Mouse (Mus musculus) cerebellum, adult (tissue): ENCODE measurements around the gene Gpha2.

Experiments used
- ATAC-seq: cut with Nextera tagmentation; 2 replicates; pipeline ENCODE4 v1.9.2; 2017; ENCODE audit warnings: mild to moderate bottlenecking, moderate library complexity, mixed read lengths; ENCODE audit not compliant: insufficient number of reproducible peaks, low FRiP score, low TSS enrichment

Gene Gpha2

GRCm38 (mm10) chr19:6226135-6226534 lies at the start of gene Gpha2:
TSS of gene Gpha2 (plus strand) at chr19:6226380.
- ATAC-seq: no peak

DNA sequence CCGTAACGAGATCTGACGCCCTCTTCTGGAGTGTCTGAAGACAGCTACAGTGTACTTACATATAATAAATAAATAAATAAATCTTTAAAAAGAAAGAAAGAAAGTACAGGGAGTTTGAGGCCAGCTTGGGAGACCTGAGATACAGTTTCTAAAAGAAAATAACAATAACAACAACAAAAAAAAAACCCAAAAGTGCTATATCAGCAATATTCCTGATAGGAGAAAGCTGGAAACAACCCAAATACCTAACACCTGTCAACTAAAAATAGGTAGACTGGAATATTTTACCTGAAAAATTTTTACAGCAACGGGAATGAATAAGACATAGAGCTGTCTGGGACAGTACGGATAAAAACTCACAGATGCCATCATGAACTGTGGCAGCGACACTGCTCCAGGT lies 47.4 kb upstream of the Gpha2 start:
- ATAC-seq: no peak

DNA sequence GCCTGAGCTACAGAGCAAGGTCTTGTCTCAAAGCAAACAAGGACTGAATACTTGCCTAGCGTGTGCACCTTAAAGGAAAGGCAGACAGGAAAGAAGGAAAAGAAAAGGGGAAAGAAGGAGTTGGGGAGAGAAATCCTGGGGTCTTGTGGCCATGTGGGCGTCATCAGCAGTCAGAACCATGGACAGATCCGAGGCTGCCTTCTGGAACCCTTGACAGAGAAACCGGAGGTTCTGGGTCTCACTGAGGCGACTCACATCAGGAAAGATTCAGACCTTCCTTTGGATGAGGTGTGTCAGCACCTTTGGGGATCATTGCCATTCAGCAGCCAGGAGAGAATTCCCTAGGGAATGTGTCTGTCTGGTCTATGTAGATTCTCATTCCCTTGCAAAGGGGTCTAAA lies 44.6 kb upstream of the Gpha2 start:
- ATAC-seq: no peak

- peak; percentile 84; the same call in 1 of the 2 replicates for ATAC-seq
Measured at GRCm38 (mm10) chr19:6182534-6182933, 43.6 kb upstream of the Gpha2 start.

DNA sequence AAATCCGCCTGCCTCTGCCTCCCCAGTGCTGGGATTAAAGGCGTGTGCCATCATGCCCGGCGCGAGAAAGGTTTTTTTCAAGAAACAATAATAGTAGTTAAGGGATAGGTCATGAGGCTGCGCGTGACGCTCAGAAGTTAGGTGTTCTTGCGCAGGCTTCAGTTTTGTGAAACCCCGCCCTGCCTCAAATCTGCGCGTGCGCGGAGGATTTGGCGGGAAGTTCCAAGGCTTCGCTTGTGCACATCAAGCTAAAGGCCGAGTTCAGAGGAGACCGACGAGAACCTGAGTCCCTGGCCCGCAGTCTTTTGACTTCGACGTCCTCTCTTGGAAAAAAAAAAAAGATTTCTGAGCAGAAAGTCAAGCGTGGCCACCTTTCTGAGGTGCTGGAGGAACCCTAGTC lies 42.0 kb upstream of the Gpha2 start, which contains the start of gene Majin:
TSS of gene Majin (plus strand) at position 258 of the 400 bp plus-strand sequence.
- ATAC-seq: no peak

DNA sequence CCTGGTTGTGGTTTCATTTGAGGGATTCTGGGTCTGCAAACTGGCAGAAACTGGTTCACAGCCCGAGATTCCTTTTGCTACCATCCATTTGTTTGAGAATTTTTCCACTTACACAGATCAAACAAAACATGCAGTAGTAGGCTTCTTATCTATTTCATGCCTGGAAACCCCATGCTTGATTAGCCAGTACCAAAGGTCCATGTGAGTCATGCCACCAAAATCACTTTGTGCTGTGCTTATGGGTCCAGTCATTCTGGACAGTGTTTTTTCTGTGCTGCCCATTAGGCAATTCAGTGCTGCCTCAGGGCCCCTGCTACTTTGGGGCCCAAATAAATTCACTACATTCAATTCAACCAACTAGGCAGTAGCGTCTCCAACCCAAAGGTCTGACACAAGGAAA lies 21.9 kb upstream of the Gpha2 start:
- ATAC-seq: no peak

- no peak for ATAC-seq
Measured at GRCm38 (mm10) chr19:6206716-6207115, 19.5 kb upstream of the Gpha2 start.

- no peak for ATAC-seq
Measured at GRCm38 (mm10) chr19:6216046-6216705, 10.0 kb upstream of the Gpha2 start.

GRCm38 (mm10) chr19:6218606-6219005 lies 7.6 kb upstream of the Gpha2 start:
- no peak for ATAC-seq

- no peak for ATAC-seq
Measured at GRCm38 (mm10) chr19:6226763-6227162, 583 bp downstream of the Gpha2 start.

- ATAC-seq: no peak
Measured at GRCm38 (mm10) chr19:6227864-6228263, 1.7 kb downstream of the Gpha2 start.

DNA sequence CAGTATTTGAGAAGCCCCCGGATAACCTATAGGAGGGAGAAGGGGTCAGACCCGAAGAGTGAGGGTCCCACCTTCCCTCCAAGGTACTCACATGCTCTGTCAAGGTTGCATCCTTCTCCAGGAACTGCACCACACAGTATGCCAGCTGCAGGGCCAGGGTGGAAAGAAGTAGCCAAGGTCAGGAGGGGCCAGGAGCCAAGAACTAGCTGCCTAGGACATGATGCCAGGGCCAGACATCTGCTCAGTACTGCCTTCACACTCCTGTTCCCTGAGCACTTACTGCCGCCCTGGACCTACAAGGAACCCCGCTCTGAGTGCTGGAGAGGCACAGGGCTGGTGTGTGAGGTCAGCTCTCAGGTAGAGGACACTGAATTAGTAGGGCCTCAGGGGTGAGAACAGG lies 4.2 kb downstream of the Gpha2 start:
- no peak for ATAC-seq

DNA sequence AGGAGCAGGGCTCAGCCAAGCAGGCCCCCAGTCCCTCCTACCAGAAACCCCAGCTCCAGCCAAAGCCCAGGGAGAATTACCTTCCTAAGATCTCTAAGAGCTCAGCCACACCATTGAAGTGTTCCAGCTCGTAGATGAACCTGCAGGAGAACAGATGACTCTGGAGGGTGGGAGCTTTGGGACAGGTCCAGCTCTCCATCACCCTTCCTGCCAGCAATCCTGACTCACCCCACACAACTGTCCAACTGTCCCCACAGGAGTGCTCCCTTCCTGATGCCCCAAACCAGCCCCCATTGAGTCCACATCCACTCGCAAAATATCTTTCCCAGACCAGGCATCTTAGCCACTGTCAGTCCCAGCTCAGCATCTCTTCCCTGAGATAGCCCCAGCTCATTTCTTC lies 4.9 kb downstream of the Gpha2 start:
- ATAC-seq: no peak

- ATAC-seq: no peak
Measured at GRCm38 (mm10) chr19:6233647-6234046, 7.5 kb downstream of the Gpha2 start.

DNA sequence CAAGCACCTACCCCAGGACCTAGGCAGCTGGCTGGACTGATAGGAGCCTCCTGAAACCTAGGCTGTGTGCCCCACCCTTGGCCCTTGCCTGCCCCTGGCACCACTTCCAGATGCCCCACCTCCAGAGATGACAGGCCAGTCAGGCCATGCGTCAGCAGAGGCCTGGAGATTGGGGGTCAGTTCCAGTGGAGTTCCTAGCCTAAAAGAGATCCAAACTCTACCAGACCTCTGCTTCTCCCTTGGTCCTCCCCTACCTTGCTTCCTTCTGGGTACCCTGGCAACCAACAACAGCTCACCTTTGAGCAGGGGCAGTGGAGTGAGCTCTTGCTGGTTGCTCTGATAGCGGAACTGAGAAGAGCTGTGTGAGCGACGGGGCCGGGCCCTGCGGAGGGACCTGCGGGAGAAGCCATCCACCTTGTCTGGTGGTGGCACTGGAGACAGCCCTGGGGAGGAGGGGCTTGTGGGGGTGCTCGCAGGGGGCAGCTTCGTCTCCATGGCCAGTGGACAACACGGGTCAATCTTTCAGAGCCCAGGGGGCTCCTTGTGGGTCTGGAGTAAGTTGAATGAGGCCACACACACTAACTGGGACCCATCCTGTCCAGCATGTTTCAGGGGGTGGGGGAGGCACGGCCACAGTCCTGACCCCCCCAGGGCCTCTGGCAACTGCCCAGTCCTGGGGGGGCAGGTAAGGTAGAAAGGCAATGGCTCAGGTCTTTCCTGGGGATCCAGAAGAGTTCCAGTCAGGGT lies 8.3 kb downstream of the Gpha2 start:
- no peak for ATAC-seq

GRCm38 (mm10) chr19:6235084-6236052 lies 9.2 kb downstream of the Gpha2 start, which contains the start of gene Ppp2r5b:
TSS of gene Ppp2r5b (minus strand) at chr19:6235872.
- peak; percentile 59; the same call in 1 of the 2 replicates for ATAC-seq

DNA sequence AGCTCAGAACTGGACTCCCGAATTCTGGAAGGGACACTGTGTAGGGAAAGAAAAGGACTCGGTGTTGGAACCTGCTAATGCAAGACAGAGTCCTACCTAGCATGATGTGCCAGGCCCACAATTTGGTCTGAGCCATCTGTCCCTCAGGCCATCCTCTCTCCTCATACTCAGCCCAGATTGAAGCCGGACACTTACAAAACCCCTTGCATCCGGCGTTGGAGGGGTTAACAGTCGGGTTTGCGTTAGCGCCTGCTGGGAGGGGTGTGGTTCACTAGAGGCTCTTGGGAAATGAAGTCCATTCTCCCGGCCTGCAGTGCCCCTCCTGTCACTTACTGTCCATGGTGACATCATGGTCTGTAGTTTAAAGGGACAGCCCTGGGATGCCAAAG lies 9.9 kb downstream of the Gpha2 start:
- ATAC-seq: peak; percentile 87

DNA sequence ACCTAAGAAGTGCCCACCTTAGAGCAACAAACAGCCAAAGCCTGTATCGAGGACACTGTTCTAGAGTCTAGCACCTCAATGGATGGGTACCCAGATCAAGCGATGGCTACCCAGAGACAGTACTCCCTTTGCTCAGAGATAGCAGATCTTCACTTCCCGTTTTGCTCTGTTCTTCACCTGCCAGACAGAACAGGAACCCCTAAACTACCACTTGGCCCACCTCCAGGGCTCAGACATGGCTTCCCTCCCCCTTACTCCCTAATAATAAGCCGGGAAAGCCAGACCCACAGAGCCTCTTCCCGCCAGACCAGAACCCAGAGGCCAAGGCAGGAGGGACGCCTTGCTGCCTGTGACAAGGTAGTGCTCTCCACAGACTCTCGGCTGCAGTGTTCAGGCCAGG lies 10.7 kb downstream of the Gpha2 start:
- ATAC-seq: no peak

- ATAC-seq: no peak
Measured at GRCm38 (mm10) chr19:6238740-6239139, 12.6 kb downstream of the Gpha2 start.

DNA sequence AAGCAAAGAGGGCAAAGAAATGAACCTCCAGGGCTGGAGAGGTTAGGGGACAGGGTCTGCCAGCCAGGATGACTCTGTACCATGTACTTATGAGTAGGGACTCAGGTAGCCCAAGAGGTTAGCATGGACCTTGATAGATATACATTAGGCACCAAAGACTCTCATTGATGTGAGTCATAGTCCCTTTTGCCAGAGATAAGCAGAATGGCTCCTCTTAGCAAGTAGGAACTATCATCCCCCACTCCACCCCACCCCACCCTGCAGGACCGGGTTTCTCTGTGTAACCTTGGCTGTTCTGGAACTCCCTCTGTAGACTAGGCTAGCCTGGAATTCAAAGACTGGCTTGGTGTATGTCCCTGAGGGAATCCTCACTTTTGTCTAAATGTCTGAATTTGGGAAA lies 14.0 kb downstream of the Gpha2 start:
- no peak for ATAC-seq

GRCm38 (mm10) chr19:6240725-6241124 lies 14.5 kb downstream of the Gpha2 start:
- ATAC-seq: no peak
